Mouse (Mus musculus) T-helper 2 cell (primary cell): ENCODE measurements at regions not wholly inside any gene's neighbourhood (a gene's known extent, or its start where the extent isn't known, plus 50 kb on each side); places are given as distances from the start of the nearest gene placed in this dataset.

ENCODE experiments used
- in situ Hi-C: fragments of 300-600 bp; cut with MboI, MseI; formaldehyde crosslinking; loops from one replicate; pipeline ENCODE4 v1.15.1; 2025; ENCODE audit warnings: high pct_unique_total_duplicates

DNA sequence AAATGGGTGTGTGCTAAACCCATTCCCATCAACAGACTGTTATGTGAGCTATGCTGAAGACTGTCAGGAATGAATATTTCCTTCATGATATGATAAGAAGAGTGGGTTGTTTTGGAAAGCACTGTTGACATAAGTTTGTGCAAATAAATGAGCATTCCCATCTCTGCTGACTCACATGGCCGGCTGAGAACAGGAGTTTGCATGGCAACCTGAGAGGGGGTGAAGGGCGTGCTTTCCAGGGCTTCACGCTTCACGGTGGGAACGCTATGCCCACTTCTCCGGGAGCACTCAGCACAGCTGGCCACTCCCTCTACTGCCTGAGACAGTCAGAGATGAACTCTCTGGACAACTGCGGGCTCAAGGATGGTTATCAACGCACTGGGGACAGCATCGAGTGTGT is 348.9 kb upstream of the Slc24a5 start:
- in situ Hi-C loops: no loop called here

- in situ Hi-C loops: no loop called here
These were observed 348.0 kb upstream of the Slc24a5 start for GRCm38 (mm10) chr2:124719820-124720478.

GRCm38 (mm10) chr2:124720593-124721445 is 347.1 kb upstream of the Slc24a5 start:
- in situ Hi-C loops: no loop called here

GRCm38 (mm10) chr2:124724171-124724570 is 343.8 kb upstream of the Slc24a5 start:
- in situ Hi-C loops: no loop called here

- in situ Hi-C loops: loop anchor here (25.0 kb wide), 1 partner anchor 487 kb away; no protein-coding TSS in a partner anchor
These were observed 343.0 kb upstream of the Slc24a5 start for GRCm38 (mm10) chr2:124724827-124725480.

GRCm38 (mm10) chr2:124727979-124728378 is 339.9 kb upstream of the Slc24a5 start:
- in situ Hi-C loops: loop anchor here (25.0 kb wide), 1 partner anchor 484 kb away; no protein-coding TSS in a partner anchor

DNA sequence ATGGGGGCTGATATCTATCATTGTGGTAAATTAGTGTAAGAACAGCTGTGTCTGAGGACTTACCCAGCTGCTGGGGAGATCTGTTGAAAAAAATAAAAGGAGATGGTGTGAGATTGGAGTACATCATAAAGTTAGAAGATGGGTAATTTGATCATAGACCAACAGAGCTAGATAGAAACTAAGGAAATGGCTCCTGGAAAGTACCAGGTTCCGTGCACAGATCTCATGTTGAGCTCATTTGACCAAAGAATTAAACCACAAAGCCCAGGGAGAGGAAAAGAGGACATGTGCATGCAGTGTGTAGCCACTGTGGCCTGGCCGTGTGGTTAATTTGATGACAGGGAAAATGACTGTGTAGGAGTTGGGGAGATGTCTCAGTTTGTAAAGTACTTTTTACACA is 335.3 kb upstream of the Slc24a5 start:
- in situ Hi-C loops: loop anchor here (25.0 kb wide), 1 partner anchor 480 kb away; no protein-coding TSS in a partner anchor

GRCm38 (mm10) chr2:124740848-124741247 is 327.1 kb upstream of the Slc24a5 start:
- in situ Hi-C loops: loop anchor here (25.0 kb wide), 1 partner anchor 471 kb away; no protein-coding TSS in a partner anchor

DNA sequence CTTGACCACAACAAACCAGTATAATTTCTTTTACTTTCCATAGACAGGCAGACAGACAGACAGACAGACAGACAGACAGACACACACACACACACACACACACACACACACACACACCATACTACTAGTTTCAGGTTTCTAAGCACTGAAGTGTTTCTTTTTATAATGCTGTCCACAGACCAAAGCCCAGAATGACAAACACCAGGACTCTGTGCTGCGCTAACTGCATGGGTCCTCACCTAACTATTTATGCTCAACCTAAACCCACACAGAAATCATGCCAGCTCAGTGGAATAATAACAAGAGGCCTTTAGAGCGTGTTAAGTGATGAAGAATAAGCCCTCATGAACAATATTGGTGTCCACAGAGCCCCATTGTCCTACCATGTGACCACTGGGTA is 325.0 kb upstream of the Slc24a5 start:
- in situ Hi-C loops: loop anchor here (25.0 kb wide), 1 partner anchor 469 kb away; no protein-coding TSS in a partner anchor

- in situ Hi-C loops: loop anchor here (25.0 kb wide), 1 partner anchor 467 kb away; no protein-coding TSS in a partner anchor
These were observed 322.9 kb upstream of the Slc24a5 start for GRCm38 (mm10) chr2:124745045-124745444.

- in situ Hi-C loops: loop anchor here (25.0 kb wide), 1 partner anchor 465 kb away; no protein-coding TSS in a partner anchor
These were observed 320.8 kb upstream of the Slc24a5 start for GRCm38 (mm10) chr2:124747119-124747518.

DNA sequence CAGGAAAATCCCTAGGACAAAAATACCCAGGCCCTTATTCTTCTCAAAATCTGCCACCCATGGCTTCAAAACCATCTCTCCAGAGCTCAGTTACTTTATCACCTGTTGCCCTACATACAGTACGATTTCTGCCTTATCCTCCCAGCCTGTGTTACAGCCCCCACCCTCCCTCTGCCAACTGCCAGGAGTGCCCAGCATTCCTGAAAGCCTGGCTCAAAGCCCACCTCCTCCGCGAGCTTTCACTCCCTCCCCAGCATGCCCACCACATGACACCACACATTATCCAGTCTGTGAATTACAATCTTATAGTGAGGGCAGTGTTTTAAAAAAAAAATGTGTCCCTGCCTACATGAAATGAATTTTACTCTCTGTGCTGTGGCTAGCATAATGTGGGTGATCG is 320.3 kb upstream of the Slc24a5 start:
- in situ Hi-C loops: loop anchor here (25.0 kb wide), 1 partner anchor 465 kb away; no protein-coding TSS in a partner anchor

- in situ Hi-C loops: loop anchor here (25.0 kb wide), 1 partner anchor 1490 kb away; no protein-coding TSS in a partner anchor
These were observed 316.1 kb upstream of the Slc24a5 start for GRCm38 (mm10) chr2:124751832-124752231.

GRCm38 (mm10) chr2:124753717-124754116 is 314.2 kb upstream of the Slc24a5 start:
- in situ Hi-C loops: loop anchor here (25.0 kb wide), 1 partner anchor 1491 kb away; no protein-coding TSS in a partner anchor

DNA sequence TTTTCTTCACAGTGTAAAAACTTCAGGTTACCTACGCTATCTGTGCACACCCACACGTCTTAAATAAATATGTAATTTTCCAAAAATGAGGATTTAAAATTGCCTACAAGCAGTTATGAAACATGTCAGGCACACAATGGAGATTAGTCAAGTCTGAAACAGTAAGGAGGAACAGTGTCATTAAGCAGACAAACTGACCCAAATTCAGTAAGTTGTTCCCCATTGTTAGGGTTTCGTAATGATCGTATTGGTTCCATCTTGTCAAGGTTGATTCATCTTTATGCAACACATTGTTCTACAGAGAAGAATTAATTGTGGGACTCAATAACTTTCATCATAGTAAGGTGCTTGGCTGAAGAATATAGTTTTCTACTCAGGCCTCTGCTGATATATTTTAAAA is 312.7 kb upstream of the Slc24a5 start:
- in situ Hi-C loops: loop anchor here (25.0 kb wide), 1 partner anchor 1493 kb away; no protein-coding TSS in a partner anchor

DNA sequence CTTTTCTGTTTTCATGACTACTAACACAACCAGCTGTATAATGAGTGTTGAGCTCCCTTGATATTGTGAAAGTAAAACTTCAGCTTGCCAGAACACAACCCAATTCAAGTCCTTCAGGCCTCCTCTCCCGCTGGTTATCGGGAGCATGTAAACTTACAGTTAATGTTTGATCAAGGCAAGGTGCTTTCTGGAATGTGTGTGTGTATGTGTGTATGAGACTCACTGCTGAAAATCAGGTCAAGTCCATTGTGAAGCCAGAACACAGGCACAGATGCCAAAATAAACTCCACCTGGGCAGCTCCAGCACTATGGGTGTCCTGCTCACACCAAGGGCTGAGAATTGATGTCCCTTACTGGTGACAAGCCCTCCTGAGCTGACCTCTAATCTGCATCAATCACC is 308.9 kb upstream of the Slc24a5 start:
- in situ Hi-C loops: loop anchor here (25.0 kb wide), 1 partner anchor 1497 kb away; no protein-coding TSS in a partner anchor

DNA sequence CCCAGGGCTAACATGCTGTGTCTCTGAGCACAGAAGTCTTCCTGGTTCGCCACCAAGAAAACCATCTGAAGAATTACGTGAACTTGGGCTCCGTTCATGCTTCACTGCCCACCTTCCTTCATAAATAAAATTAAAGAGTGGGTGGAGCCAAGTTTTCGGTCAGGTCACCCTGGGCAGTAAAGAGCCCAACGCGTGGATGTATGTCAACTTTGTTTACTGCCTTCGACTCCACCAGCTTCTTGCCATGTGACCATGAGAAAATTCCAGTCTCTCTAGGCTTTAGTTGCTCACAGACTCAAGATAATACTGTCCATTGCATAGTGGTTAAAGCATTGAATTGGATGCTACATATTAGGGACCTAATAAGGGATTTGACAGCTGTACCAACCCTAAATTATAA is 304.3 kb upstream of the Slc24a5 start:
- in situ Hi-C loops: loop anchor here (25.0 kb wide), 1 partner anchor 1501 kb away; no protein-coding TSS in a partner anchor

- in situ Hi-C loops: loop anchor here (25.0 kb wide), 1 partner anchor 1502 kb away; no protein-coding TSS in a partner anchor
These were observed 303.6 kb upstream of the Slc24a5 start for GRCm38 (mm10) chr2:124764186-124764910.

- in situ Hi-C loops: loop anchor here (25.0 kb wide), 1 partner anchor 1507 kb away; no protein-coding TSS in a partner anchor
These were observed 298.5 kb upstream of the Slc24a5 start for GRCm38 (mm10) chr2:124769267-124769967.

DNA sequence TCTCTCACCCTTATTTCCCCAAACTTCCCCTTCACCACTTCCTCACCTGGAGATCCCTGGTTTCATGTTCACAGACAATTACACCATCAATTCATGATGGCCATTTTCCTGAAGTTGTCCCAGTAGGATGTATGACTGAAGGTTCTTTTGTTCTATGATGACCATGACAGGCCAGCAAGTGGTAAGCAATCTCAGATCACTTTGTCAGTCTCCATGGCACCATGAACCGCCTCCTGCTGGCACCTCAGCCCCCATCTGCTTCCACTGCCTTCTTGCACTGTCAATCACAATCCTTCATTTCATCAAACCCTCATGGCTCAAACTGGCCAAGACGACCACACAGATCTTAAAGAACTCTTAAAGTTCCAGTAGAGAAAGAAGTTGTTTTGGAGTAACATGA is 297.9 kb upstream of the Slc24a5 start:
- in situ Hi-C loops: loop anchor here (25.0 kb wide), 1 partner anchor 1508 kb away; no protein-coding TSS in a partner anchor
